Mouse (Mus musculus): ENCODE measurements around the gene Dact3.

Gene Dact3

GRCm38 (mm10) chr7:16916342-16917265, 41.5 kb downstream of the Dact3 start:
- DNase-seq (ENCODE audit: low spot score in 2 of 2): no peak

DNA sequence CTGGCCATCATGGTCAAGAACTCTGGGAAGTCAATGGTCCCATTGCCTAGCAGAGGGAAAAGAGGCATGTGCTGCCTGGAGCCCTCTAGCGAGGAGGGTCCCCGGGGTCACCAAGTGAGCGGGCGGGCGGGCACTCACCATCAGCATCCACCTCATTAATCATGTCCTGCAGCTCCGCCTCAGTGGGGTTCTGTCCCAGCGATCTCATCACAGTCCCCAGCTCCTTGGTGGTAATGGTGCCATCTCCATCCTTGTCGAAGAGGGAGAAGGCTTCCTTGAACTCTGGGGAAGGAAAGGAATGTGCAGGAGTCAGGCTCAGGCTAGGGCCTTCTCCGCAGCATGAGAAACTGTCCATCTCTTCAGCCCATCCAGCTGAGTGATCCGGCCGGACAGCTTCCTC, 42.3 kb downstream of the Dact3 start:
- DNase-seq (ENCODE audit: low spot score in 2 of 2): no peak

DNA sequence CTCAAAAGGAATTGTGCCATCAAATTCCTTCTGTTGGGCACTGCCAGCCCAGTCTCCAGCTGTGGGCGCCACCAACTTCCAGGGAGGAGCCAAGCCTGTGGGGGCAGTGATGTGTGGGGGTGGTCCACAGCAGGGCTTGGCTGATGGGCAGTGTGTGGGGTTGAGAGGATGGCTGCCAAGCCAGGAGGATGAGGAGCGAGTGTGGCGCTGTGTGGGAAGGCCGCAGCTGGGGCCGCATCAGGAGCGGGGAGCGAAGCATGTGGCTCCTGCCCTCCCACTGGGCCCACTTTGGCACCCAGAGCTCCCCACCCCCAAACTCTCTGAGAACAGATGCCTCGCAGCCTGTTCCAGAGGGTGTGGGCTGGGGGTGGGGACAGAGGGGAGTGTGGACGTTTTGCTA, 42.9 kb downstream of the Dact3 start:
- DNase-seq (ENCODE audit: low spot score in 2 of 2): no peak

- DNase-seq (ENCODE audit: low spot score in 2 of 2): no peak
Observed at GRCm38 (mm10) chr7:16918670-16919069, 43.6 kb downstream of the Dact3 start.

DNA sequence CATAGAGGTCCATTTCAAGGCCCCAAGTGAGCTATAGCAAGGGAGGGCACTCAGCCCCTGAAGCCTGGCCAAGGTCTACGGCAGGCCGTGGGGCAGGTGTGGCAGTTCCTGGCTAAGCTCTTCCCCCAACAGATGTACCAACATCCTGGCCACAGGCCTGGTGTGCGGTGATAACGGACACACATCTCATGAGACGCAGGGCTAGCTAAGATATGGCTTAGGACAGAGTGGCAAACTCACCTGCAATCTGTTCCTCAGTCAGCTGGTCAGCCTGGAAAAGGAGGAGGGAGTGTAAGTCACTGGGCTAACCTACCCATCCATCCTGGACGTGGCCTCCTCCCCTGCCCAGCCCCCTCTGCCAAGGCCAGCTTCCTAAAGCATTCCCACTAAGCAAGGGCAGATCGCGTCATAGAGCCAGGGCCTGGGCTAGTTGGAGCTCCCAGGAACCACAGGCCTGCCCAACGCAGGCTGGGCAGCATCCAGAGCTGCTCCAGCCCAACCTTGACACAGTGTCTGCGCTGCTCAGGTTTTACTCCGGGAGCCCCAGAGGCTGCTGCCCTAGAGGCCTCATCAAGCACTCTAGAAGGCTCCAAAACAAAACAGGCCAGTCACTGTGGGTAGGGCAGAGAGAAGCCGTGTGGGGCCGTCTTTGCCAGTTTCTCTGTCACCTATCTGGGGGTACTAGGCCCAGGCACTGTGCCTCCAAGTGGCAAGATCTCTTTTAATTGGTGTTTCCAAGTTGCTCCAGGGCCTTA, 44.5 kb downstream of the Dact3 start:
- DNase-seq (ENCODE audit: low spot score in 2 of 2): no peak

DNA sequence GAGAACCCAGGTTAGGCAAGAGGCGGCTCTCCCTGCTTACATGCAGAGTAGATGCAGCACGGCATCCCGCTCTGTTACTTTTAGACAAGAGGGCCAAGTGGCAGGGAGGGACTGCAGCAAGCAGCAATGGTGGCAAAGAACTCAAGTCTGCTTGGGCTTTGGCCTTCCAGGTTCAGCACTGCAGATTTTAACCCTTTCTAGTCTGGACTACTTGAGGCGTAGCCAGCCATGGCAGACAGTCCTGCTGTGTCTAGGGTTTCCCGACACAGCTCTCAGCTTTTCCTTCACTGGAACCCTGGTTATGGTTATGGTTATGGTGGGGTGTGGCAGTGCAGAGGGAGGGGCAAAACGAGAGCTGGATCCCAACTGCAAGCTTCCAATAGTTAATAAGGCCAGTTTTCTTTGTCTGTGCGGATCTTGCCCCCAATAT, 45.0 kb downstream of the Dact3 start:
- no peak for DNase-seq (ENCODE audit: low spot score in 2 of 2)

- DNase-seq (ENCODE audit: low spot score in 2 of 2): no peak
Observed at GRCm38 (mm10) chr7:16920818-16921791, 46.0 kb downstream of the Dact3 start.

DNA sequence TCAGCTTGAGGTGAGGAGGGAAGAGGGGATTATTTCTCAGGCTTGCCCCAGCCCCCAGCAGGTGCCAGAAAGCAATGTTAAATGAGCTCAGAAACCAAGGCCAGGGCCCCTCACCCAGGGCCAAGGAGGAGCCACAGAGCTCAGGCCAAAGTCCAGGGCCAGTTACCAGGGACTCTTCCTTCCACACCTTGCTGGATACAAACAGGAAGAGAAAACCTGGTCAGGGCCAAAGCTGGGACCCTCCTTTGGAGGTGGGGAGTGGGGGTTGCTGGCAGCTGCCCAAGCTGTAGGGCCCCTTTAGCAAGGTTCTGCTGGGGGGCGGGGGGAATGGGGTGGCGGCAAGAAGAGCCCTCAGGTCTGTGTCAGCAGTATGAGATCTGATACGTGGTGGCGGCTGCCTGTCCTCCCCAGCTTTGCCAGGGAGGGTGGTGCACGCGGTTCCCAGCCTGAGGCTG, 46.8 kb downstream of the Dact3 start:
- DNase-seq (ENCODE audit: low spot score in 2 of 2): no peak

GRCm38 (mm10) chr7:16922360-16922973, 47.4 kb downstream of the Dact3 start:
- peak; percentile 25 to 37 for DNase-seq (ENCODE audit: low spot score in 2 of 2)

GRCm38 (mm10) chr7:16923283-16924036, 48.3 kb downstream of the Dact3 start:
- peak; percentile 19 to 39 for DNase-seq (ENCODE audit: low spot score in 2 of 2)

GRCm38 (mm10) chr7:16924037-16924834, 49.1 kb downstream of the Dact3 start, which contains the start of gene Calm3:
Calm3 (minus strand) TSS chr7:16924114.
- peak; percentile 99 for DNase-seq (ENCODE audit: low spot score in 2 of 2)

GRCm38 (mm10) chr7:16928341-16928740, 53.2 kb downstream of the Dact3 start:
- no peak for DNase-seq (ENCODE audit: low spot score in 2 of 2)

- DNase-seq (ENCODE audit: low spot score in 2 of 2): peak; percentile 31 to 53
Observed at GRCm38 (mm10) chr7:16930850-16931249, 55.7 kb downstream of the Dact3 start.

DNA sequence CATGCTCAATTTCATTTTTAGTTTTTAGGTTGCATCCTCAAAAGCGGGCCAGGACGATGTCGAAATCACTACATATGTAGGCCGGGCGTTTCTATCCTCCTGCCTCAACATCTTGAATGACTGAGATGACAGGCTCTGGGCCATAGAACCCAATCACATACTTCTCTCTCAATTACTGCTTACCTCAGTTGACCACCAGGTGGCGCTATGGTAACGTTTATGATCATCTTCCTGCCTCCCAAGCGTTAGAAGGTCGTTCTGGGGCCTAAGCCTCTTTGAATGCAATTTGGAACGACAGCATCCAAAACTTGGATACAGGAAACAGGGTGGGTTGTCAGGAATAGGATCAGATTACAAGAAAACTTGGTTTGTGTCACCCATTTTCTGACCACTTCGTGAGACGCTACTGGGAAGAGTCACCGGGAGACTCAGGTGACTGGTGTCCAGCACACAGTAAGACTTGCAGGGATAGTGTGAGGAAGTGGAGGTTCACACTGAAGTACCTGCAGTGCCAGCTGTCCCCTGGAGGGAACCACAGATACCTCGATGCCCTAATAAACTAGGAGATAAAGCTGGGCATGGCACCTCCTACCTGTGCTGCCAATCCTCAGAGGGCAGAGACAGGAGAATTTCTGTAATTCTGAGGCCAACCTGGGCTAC, 57.0 kb downstream of the Dact3 start:
- DNase-seq (ENCODE audit: low spot score in 2 of 2): peak; percentile 62 to 74

DNA sequence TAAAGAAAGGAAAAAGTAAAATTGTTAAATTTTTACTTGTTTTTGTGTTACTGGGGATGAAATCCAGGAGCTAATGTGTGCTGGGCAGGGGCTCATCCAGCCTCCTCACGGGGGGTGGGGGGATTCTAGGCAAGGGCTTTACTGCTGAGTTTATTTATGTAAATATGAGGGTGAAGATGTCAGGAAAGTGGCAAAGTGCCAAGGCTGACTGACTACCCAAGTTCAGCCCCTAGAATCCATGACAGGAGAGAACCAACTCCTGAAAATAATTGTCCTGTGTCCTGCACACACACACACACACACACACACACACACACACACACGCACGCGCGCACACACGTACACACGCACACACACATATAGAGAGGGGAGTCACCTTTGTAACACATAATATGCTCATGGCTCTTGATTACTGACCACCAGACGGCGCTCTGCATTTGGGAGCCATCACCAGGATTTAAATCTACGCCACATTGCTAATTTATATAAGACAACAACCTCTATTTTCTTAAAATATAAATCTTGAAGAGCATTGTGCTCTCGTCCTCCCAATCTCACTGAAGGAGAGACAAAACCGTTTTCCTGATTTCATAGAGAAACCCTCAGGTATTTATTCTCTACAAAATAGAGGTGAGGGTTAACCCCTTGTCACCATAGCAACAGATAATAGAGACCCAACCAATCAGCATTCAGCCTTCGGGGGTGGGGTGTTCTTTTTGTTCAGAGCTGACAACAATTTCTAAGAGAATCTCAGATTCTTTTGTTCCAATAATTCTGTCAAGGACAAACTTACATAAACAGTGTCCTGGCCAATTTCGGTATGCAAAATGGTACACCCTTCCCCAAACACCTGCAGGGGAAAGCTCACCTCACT, 57.8 kb downstream of the Dact3 start:
- peak in 1 of 2 experiments; percentile 55 for DNase-seq (ENCODE audit: low spot score in 2 of 2)
